Mouse (Mus musculus) intestine, embryonic 14.5 days (tissue): ENCODE results near the gene Gm12166. TPM values are rescaled to one million over a fixed set of nuclear protein-coding genes. Genes with fewer than 3 reads are reported as not detected.
A peak's percentile ranks its signal among the peaks of the same experiment; 100 is the strongest.

Source experiments
- ATAC-seq: fragments of 200-750 bp; cut with Nextera tagmentation; replicated peaks from 2 replicates; pipeline ENCODE4 v1.8.0; 2017; ENCODE audit warnings: low read depth, moderate number of reproducible peaks, moderate TSS enrichment, moderate library complexity; ENCODE audit not compliant: low FRiP score, low TSS enrichment
- DNase-seq: peaks from one replicate; pipeline ENCODE4 v3.0.0-alpha.2; 2018; ENCODE audit warnings: low spot score
- H3K27ac ChIP-seq: fragments of 300-500 bp; sonication (generic); 2 replicates; pipeline ENCODE4 v1.5.1; 2014; ENCODE audit warnings: low read depth, mild to moderate bottlenecking, control low read depth
- H3K27me3 ChIP-seq: fragments of 300-500 bp; sonication (generic); replicated peaks from 2 replicates; pipeline ENCODE4 v1.6.1; 2014; ENCODE audit warnings: low read length, control low read depth; ENCODE audit not compliant: control insufficient read depth, insufficient read depth
- H3K36me3 ChIP-seq: fragments of 300-500 bp; sonication (generic); 2 replicates; pipeline ENCODE4 v1.6.1; 2014; ENCODE audit warnings: low read length, control low read depth; ENCODE audit not compliant: control insufficient read depth, insufficient read depth
- H3K4me1 ChIP-seq: fragments of 300-500 bp; sonication (generic); replicated peaks from 2 replicates; pipeline ENCODE4 v1.6.1; 2014; ENCODE audit warnings: low read length, control low read depth, mixed read lengths; ENCODE audit not compliant: control insufficient read depth, insufficient read depth
- H3K4me2 ChIP-seq: fragments of 300-500 bp; sonication (generic); 2 replicates; pipeline ENCODE4 v1.6.1; 2014; ENCODE audit warnings: low read length
- H3K4me3 ChIP-seq: fragments of 300-500 bp; sonication (generic); 2 replicates; pipeline ENCODE4 v1.5.1; 2014; ENCODE audit warnings: low read depth, low read length, control low read depth, mixed read lengths
- H3K9ac ChIP-seq: fragments of 300-500 bp; sonication (generic); 2 replicates; pipeline ENCODE4 v1.6.1; 2014; ENCODE audit warnings: mild to moderate bottlenecking, low read length
- H3K9me3 ChIP-seq: fragments of 300-500 bp; sonication (generic); 2 replicates; pipeline ENCODE4 v1.6.1; 2016; ENCODE audit warnings: low read length, control low read depth; ENCODE audit not compliant: control insufficient read depth
- WGBS: fragments of 180-500 bp; shearing (Covaris S2); extraction: QIAGEN DNeasy Blood & Tissue Kit; methylation state at CpG from one replicate; pipeline ENCODE4 v1.1.7; 2014; 5-methylcytosine and 5-hydroxymethylcytosine counted together
- polyA plus RNA-seq: library from polyadenylated mRNA; unstranded; fragments of >200 nt; fragmentation: Nextera tagmentation; extraction: Ambion mirVana; gene quantifications from 2 replicates; pipeline ENCODE4 v1.2.1, GENCODE M21; 2014

Gm12166 gene
- polyA plus RNA-seq, 1 experiment from 2014 or later = 4.1 TPM

- Histone ChIP-seq H3K9ac (no peak overlapping the region), H3K4me2 (no peak overlapping the region), H3K27me3 (no peaks in the 10 kb centered on the region), H3K36me3 (peaks cover 28% of the 10 kb centered on the region), H3K4me1 (peaks cover 14% of the 10 kb centered on the region), H3K4me3 (no peak overlapping the region), H3K9me3 (no peaks in the 10 kb centered on the region), H3K27ac (no peak overlapping the region)
- ATAC-seq (no peak), DNase-seq (no peak)
- WGBS = 93% methylated on average over 11 of the region's 11 CpGs
These were observed 24.5 kb upstream of the Gm12166 start for GRCm38 (mm10) chr11:46076442-46077158.

DNA sequence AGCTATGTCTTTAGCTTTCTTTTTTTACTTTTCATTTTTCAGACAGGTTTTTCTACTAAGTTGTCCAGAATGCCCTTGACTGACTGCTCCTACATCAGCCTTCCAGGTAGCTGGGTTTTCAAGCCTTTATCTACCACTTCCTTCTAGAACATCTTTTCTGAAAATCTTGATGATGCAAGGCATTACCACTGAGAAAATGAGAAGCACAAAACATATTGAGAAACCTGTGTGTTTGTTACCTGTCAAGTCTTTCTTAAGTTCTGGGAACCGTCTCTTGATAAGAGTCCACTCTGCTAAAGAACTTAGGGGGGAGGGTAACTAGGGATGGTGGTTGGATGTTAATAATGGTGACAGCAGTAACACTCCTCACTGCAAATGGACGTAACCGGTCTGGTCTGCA, 23.4 kb upstream of the Gm12166 start:
- no peak overlapping the region for H3K27ac ChIP-seq
- H3K9ac ChIP-seq = no peak overlapping the region
- no peaks in the 10 kb centered on the region for H3K9me3 ChIP-seq
- DNase-seq (no peak), ATAC-seq (no peak)
- no peak overlapping the region for H3K4me2 ChIP-seq
- 73% methylated on average over 3 of the region's 3 CpGs for WGBS
- no peak overlapping the region for H3K4me3 ChIP-seq
- H3K27me3 ChIP-seq = no peaks in the 10 kb centered on the region
- H3K4me1 ChIP-seq = peaks cover 14% of the 10 kb centered on the region
- H3K36me3 ChIP-seq = peaks cover 37% of the 10 kb centered on the region

- Histone ChIP-seq H3K9ac (no peak overlapping the region), H3K27ac (peak overlapping the region; percentile 54; the same call in 1 of the 2 replicates), H3K9me3 (no peaks in the 10 kb centered on the region), H3K27me3 (no peaks in the 10 kb centered on the region), H3K4me3 (no peak overlapping the region), H3K4me2 (no peak overlapping the region), H3K4me1 (peaks cover 25% of the 10 kb centered on the region), H3K36me3 (peaks cover 37% of the 10 kb centered on the region)
- no peak for ATAC-seq
- DNase-seq = no peak
- 91% methylated on average over 17 of the region's 17 CpGs for WGBS
These were observed 21.9 kb upstream of the Gm12166 start for GRCm38 (mm10) chr11:46073850-46074688.

DNA sequence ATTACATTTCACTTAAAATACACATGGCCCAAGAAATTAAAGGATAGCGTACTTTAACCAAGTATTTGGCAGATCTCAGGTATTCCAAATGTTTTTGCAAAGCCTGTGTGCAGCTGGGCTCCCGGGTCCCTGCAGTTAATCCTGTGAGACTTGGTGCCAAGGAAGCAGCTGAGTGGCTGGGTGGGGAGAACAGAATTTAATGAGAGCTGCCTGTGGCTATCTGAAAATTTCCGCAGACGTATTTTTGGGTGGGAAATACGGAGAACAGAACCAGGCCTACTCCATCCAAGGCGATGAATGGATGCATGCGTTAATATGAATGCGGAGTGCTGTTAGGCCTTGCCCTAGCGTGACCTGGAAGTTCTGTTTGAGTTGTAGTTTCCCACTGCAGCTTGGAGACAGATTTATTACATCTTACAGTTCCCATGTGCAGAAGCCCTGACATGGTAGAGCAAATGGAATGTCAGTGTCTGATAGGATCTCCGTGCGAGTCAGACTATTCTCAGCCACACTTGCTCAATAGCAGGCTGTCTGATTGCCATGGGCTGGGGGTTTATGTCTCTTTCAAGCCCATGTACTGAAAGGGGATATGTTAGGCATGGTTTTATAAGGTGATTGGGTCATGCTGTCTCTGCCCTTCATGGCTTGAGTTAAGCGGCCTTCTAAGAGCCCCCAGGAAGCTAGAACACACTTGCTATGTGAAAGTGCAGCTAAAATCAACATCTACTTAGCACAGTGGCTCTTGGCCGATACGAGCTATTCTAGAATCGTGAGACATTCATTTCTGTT, 21.1 kb upstream of the Gm12166 start:
- no peak overlapping the region for H3K4me3 ChIP-seq
- H3K9ac ChIP-seq = no peak overlapping the region
- H3K9me3 ChIP-seq = no peaks in the 10 kb centered on the region
- 45% methylated on average over 15 of the region's 15 CpGs for WGBS
- ATAC-seq (no peak), DNase-seq (no peak)
- no peak overlapping the region for H3K4me2 ChIP-seq
- H3K27ac ChIP-seq = peak overlapping the region; percentile 54
- peaks cover 37% of the 10 kb centered on the region for H3K36me3 ChIP-seq
- no peaks in the 10 kb centered on the region for H3K27me3 ChIP-seq
- H3K4me1 ChIP-seq = peaks cover 28% of the 10 kb centered on the region

DNA sequence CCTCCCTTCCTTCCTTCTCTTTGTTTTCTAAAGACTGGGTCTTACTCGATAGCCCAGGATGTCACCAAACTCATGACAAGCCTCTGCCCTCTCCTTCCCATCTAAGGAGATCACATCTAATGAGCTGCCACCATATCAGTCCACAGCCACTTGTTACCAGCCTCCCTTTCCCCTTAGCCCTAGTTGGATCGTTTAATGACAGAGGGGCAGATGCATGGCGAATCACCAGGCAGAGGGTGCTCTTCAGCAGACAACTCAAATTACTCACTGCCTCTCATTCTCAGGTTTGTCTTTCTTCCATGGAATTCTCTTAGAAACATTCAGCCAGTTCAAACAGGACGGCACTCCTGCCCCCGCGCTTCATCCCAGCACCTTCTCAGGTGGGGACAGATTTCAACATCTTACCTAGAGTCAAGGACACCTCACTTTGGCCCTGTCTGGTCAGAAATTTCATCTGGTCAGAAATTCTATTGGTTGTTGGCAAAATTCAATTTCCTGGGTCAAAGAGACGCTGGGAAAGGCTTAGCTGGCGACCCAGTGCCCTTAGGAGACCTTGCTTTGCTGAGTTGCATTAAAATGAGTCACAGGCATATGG, 20.4 kb upstream of the Gm12166 start:
- DNase-seq = no peak
- H3K9ac ChIP-seq = no peak overlapping the region
- ATAC-seq = no peak
- no peak overlapping the region for H3K4me3 ChIP-seq
- WGBS = 66% methylated on average over 8 of the region's 8 CpGs
- H3K36me3 ChIP-seq = peaks cover 31% of the 10 kb centered on the region; the same call in 1 of the 2 replicates
- H3K27me3 ChIP-seq = no peaks in the 10 kb centered on the region
- no peak overlapping the region for H3K4me2 ChIP-seq
- no peak overlapping the region for H3K27ac ChIP-seq
- H3K4me1 ChIP-seq = peaks cover 28% of the 10 kb centered on the region
- H3K9me3 ChIP-seq = no peaks in the 10 kb centered on the region

DNA sequence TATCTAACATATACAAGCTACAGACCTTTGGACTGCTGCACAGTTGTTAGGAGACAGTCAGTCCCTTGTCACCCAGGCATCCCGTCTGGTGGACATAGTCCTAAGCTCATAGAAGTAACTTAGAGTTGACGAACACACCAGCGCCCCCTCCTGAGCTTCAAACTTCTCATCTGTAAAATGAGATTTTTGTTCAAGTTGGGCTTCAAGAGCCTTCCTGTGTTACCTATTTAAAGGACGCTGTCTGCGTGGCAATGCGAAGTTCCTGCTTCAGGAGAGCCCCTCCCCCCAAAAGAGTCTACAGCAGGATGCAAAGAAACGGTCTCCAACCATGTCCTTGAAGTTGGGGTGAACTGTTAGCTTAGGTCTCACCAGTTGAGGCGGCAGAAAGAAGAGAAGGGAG, 18.7 kb upstream of the Gm12166 start:
- H3K4me3 ChIP-seq = no peak overlapping the region
- H3K27me3 ChIP-seq = no peaks in the 10 kb centered on the region
- DNase-seq = no peak
- no peak overlapping the region for H3K4me2 ChIP-seq
- no peak for ATAC-seq
- H3K36me3 ChIP-seq = peaks cover 25% of the 10 kb centered on the region; the same call in 1 of the 2 replicates
- peaks cover 34% of the 10 kb centered on the region for H3K4me1 ChIP-seq
- H3K9me3 ChIP-seq = no peaks in the 10 kb centered on the region
- WGBS = 78% methylated on average over 8 of the region's 8 CpGs
- no peak overlapping the region for H3K9ac ChIP-seq
- H3K27ac ChIP-seq = no peak overlapping the region

- WGBS = 87% methylated on average over 4 of the region's 4 CpGs
- Histone ChIP-seq H3K4me3 (no peak overlapping the region), H3K9me3 (no peaks in the 10 kb centered on the region), H3K27me3 (no peaks in the 10 kb centered on the region), H3K27ac (peak overlapping the region; percentile 88), H3K4me2 (no peak overlapping the region), H3K4me1 (peaks cover 40% of the 10 kb centered on the region), H3K36me3 (peaks cover 23% of the 10 kb centered on the region; the same call in 1 of the 2 replicates), H3K9ac (0 out of 2 replicates have a peak overlapping the region, but pooled peaks have one; percentile 27)
- DNase-seq = no peak
- ATAC-seq = no peak
These were observed 18.0 kb upstream of the Gm12166 start for GRCm38 (mm10) chr11:46070161-46070560.
